Mouse (Mus musculus): ENCODE results near the gene Atp1b1.

DNA sequence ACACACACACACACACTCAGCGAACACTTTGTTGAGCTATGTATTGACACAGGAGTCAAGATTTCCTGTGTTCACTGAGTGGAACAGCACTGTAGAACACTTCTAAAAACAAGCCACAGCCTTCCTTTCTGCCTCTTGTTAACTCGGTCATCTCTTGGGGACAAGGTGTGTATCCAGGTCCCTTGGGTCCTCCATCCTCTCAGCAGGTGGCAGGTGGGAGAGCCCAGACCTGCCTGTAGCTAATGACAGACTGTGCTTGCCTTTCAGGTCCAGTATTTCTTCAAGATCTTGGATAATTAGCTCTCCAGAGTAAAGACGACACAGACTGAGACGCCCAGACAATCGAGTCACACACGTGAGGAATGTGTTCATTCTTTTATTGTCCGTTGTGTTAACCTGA is 21.4 kb downstream of the Atp1b1 start:
- TF ChIP-seq CTCF (IDR thresholded peaks at IDR 0.05; ENCODE audit: borderline replicate concordance, insufficient read depth, low read length) (no peak), POLR2A (IDR thresholded peaks at IDR 0.05; ENCODE audit: low read depth, low read length) (no peak)
